Mouse (Mus musculus): ENCODE measurements at regions not wholly inside any gene's neighbourhood (a gene's known extent, or its start where the extent isn't known, plus 50 kb on each side); places are given as distances from the start of the nearest gene placed in this dataset.
A peak's percentile ranks its signal among the peaks of the same experiment; 100 is the strongest.
"Not testable (repeated sequence)": the region's sequence is repeated elsewhere in the genome, so short reads cannot be mapped to it uniquely, and the experiment has no call there.

DNA sequence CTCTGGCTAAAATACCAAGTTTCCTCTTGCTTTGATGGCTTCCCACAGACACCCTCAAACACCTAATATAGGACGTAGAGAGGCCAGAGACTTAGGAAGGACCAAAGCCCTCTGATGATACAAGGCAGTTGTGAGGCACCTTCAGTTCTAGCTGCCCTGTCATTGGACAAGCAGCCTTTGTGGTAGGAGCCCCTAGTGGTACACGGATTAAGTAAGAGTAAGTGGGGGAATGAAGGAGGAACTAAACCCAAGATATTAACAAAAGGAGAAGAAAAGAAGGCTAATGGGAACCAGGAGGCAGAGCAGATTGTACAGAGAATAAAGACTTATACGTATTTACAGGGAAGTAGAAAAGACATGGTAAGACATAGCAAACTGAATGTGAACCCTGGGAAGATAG is 352.3 kb upstream of the Tmco5 start:
- DNase-seq (ENCODE audit: low spot score in 2 of 2) = not testable (repeated sequence)

DNA sequence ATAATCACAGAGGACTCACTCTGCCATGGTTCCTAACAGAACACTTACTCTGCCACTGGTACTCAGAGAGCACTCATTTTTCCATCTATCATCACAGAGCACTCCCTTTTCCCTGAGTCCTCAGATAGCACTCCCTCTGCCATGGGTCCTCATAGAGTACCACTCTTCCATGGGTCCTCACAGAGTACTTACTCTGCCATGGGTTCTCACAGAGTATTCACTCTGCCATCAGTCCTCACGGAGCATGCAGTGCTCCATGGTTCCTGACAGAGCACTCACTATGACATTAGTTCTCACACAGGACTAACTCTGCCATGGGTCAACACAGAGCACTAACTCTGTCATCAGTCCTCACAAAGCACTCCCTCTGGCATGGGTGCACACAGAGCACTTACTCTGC is 342.0 kb upstream of the Tmco5 start:
- no peak for DNase-seq (ENCODE audit: low spot score in 2 of 2)

DNA sequence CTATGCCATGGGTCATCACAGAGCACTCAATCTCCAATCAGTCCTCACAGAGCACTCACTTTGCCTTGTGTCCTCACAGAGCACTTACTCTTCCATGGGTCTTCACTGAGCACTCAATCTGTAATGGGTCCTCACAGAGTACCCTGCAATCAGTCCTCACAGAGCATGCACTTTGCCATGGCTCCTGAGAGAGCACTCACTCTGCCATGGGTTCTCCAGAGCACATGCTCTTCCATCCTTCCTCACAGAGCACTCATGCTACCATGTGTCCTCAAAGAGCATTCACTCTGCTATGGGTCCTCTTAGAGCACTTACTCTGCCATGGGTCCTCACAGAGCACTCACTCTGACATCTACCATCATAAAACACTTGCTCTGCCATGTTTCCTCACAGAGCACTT is 319.1 kb upstream of the Tmco5 start:
- no peak for DNase-seq (ENCODE audit: low spot score in 2 of 2)

DNA sequence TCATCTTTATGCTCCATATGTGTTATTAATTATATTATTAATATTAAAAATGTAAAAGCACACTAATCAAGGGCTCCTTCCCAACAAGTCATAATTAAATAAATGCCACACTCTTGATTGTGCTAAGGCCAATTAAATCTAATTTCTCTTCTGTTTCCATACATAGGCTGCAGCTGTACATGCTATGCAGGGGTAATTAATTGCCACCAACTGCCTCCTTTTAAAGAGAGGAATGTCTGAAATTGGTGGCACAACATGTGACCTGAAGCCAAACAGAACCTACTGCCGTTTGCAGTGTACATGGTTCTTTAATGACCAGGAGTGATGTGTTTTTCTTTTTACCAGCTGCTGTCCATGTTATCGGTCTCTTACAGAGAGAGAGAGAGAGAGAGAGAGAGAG is 294.5 kb upstream of the Tmco5 start:
- no peak for DNase-seq (ENCODE audit: low spot score in 2 of 2)

DNA sequence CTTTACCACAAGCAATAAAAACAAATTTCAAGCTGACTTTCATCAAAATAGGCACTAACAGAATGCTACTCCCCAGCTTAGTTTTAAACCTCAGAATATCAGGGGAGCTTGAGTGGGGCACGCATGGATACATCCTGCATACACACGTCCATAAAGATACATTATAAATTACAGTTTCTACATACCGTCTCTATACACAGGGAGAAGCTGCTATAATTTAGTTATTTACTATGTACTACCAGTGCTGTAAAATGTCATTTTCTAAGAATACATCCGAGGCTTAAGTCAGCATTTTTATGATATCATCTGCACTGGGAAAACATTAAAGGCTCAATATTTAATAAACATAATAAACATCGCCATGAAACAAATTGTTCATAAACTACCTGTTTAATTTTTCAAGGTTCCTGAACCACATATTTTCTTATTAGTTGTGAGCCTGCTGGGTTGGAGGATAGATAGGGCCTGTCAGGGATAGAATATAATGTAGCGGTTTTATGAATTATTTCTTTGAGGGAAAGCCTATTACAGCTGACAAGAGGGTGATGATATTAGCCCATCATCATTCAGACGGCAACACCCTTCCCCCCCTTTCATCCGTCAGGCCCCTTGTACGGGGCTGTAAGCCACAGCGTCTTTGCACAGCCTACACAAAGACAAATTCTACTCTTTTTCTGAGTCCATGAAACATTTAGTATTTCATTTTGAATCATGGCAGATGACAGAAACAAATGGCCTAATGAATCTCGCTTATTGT is 292.1 kb upstream of the Tmco5 start:
- DNase-seq (ENCODE audit: low spot score in 2 of 2) = no peak

- DNase-seq (ENCODE audit: low spot score in 2 of 2) = no peak
Observed at GRCm38 (mm10) chr2:116605869-116606268, 272.6 kb upstream of the Tmco5 start.

DNA sequence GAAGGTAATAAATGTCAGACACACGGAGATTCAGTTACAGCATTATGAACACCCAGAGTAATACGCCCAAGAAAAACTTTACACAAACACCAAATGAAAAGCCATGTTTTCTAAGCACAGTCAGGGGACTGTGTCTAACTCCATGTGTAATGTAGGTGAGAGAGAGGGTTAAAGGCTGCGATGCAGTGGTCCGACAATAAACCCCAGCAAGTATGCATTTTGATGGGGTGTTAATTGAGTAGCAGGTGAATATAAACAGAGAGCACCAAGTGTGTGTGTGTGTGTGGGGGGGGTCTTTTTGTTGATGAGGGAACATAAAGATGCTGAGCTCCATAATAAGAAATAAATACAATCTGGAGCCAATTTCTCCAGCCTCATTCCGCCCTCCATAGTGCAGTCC is 238.6 kb upstream of the Tmco5 start:
- DNase-seq (ENCODE audit: low spot score in 2 of 2) = no peak

DNA sequence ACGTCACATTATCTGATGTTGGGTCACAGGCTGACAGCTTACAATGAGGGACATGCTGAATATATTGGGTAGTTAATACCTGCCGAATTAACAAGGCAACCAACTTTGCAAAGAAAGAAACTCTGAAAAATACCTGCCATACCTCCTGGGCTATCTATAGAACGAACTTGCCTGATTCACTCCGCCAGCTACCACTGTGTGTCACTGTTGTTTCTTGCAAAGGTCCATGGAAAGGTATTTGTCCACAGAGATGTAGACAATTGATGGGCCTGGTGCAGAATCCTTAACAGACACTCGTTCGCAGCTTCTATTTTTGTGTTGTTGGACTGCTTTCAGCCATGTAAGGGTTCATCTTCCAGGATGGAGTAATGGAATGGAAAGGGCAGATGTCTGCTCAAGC is 226.4 kb upstream of the Tmco5 start:
- DNase-seq (ENCODE audit: low spot score in 2 of 2) = no peak

DNA sequence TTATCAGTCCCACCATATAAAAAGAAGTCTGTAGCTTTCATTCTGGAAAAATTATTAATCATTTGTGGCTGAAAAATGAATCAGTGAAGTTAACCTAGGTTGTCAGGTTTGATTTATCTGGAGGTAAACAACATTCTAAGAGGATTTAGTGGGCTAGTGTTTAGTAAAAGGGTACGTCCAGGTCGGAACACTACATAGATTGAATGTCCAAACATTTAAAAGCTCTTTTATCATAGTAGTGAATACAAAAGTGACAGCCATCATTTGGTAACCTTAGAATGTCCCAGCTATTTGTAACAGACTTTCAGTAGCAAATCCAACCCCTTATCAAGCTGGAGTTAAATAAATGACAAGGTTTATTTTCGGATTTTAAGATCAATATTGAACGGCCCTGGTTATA is 192.7 kb upstream of the Tmco5 start:
- no peak for DNase-seq (ENCODE audit: low spot score in 2 of 2)

- DNase-seq (ENCODE audit: low spot score in 2 of 2) = no peak
Observed at GRCm38 (mm10) chr2:116697542-116697941, 180.9 kb upstream of the Tmco5 start.

DNA sequence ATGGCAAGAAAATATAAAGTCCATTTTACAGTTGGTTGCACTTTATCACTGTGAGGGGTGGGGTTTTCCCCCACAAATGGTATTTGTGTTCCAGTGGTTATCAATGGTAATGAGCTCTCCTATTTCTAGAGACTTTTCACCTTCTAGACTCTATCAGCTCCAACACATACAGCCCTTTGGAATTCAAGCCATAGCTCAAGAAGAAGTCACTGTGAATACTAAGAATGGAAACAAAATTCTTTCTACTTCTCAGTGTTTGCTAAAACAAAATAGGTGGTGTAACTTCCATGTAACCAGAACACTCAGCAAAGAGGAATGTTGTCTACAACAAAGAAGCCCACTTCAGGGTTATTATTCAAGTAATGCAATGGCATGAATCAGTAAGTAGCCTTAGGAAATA is 173.8 kb upstream of the Tmco5 start:
- no peak for DNase-seq (ENCODE audit: low spot score in 2 of 2)

DNA sequence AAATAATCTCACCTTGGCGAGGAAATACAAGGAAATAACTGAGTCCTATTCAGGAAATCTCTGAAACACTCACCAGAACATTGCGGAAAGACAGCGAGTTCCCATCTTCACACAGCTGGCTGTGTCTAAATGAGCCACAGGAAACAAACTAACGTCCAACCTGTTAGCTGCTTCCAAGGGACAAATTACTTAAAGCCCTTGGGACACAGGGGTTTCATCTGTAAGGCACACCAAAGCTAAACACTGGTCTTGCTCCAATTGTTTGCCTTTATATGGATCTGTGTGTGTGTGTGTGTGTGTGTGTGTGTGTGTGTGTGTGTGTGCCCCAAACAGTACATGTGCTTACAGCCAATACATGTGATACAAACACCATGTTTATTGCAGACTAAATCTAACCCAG is 168.9 kb upstream of the Tmco5 start:
- DNase-seq (ENCODE audit: low spot score in 2 of 2) = no peak

DNA sequence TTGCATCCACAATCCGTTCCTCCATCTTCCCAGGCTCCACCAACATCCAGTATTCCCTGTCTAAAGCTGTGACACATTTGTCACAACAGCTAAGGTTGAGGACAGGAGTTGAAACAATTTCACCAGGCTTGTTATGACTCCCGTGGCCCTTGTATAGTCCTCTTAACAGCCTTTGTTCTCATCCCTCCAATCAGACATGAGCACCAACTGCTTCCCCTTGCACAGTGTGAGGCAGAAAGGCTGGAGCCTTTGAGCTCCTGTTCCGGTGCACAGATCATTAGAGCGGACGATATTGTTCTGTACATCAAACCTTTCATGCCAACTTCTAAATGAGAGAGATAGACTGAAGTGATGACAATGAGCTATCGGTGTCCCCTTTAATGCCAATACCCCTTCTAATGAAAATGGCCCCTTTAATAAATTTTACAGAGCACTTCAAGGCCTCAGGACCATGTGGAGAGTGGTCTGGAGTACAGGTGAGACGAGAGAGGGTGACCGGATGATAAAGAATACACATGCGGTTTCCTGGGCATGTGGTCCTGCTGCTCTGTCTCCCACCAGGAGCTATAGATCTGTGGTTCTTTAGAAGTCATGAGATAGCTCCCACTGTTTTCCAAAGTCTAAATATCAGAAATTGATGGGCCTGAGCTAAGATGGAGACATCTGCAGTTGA is 161.8 kb upstream of the Tmco5 start:
- no peak for DNase-seq (ENCODE audit: low spot score in 2 of 2)

- DNase-seq (ENCODE audit: low spot score in 2 of 2) = peak; percentile 62 to 67
Observed at GRCm38 (mm10) chr2:116718637-116719036, 159.9 kb upstream of the Tmco5 start.

- no peak for DNase-seq (ENCODE audit: low spot score in 2 of 2)
Observed at GRCm38 (mm10) chr2:116727591-116727990, 150.9 kb upstream of the Tmco5 start.

DNA sequence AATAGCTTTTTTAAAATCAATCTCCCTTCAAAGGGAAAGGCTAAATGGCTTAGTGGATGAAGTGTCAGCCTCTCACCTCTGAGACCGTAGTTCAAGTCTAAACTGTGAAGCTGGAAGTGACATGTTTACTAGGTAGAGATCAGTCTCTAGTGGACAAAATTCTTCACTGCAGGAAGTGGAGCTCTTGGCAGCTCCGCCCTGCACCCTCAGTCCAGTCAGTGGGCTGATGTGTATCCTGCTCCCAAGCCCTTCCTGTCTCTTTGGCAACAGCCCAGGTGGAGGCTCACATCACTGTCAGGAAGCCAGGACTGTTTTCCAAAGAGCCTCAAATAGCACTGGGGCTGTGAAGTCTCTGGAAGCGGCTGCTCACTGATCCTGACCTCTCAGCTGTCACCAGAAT is 142.8 kb upstream of the Tmco5 start:
- peak in 1 of 2 experiments; percentile 6 for DNase-seq (ENCODE audit: low spot score in 2 of 2)

- DNase-seq (ENCODE audit: low spot score in 2 of 2) = no peak
Observed at GRCm38 (mm10) chr2:116768459-116769047, 109.9 kb upstream of the Tmco5 start.

DNA sequence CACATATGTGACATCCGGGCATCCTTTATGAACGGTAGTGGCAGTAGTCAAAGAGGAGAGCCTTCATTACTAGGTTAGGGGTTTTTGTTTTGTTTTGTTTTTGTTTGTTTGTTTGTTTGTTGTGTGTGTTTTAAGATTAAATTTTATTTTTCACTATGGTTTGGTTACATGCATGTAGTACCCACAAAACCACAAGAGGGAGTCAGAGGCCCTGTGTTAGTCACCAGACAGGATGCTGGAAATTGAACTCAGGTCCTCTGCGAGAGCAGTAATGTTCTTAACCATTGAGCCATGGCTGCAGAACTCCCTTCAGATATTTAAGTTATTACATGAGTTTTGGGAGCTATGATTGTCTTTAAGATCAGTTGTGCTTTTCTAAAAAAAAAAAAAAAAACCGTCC is 109.3 kb upstream of the Tmco5 start:
- DNase-seq (ENCODE audit: low spot score in 2 of 2) = no peak

- no peak for DNase-seq (ENCODE audit: low spot score in 2 of 2)
Observed at GRCm38 (mm10) chr2:116772569-116772968, 105.9 kb upstream of the Tmco5 start.

- no peak for DNase-seq (ENCODE audit: low spot score in 2 of 2)
Observed at GRCm38 (mm10) chr2:116800141-116800540, 78.3 kb upstream of the Tmco5 start.

DNA sequence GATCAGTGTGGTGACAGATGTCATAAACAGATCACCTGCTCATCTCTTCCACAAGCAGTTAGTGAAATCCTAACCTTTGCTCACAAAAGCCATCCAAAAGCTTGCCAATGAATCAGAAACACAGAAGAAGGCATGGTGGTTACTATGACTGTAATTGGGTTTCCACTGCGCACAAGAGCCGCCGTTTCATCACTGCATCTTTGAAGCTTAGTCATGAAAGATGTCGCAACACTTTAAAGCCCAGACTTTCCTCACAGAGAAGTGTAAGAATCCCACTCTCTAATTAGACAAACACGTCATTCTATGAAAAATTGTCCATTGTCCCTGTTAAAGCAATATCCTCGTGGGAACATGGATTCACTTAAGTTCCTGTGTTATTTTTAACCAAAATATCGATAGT is 76.9 kb upstream of the Tmco5 start:
- DNase-seq (ENCODE audit: low spot score in 2 of 2) = no peak

DNA sequence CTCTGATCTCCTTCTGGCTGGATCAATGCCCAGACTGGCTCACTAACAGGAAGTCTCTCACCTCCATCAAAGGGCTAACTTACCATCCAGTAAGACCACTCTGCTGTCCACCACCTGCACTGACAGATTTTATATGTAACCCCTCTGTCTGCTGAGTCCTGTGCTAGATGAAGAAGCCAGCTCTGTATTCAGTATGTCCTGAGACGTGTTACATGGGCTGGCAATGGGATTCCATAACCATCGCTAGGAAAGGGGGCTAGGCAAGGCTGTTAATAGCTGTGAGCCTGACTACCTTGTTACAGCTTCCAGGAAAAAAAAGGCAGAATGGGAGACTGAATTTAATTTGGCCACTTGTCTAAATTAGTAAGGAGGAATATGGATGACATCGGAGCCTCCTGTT is 71.3 kb upstream of the Tmco5 start:
- DNase-seq (ENCODE audit: low spot score in 2 of 2) = no peak

- DNase-seq (ENCODE audit: low spot score in 2 of 2) = no peak
Observed at GRCm38 (mm10) chr2:116807636-116808035, 70.9 kb upstream of the Tmco5 start.
